Mouse (Mus musculus): ENCODE measurements around the gene Nudt4. TPM values are rescaled to one million over a fixed set of nuclear protein-coding genes. Genes with fewer than 3 reads are reported as not detected.

The Nudt4 gene
- polyA plus RNA-seq (2014; fragmentation: Illumina TruSeq; extraction: RNeasy Lipid Tissue Mini Kit (QIAGEN cat#74804); ENCODE audit: low read depth, low replicate concordance), result 1,232 TPM

GRCm38 (mm10) chr10:95563851-95564845 lies at the start of gene Nudt4:
TSS of gene Nudt4 (minus strand) at chr10:95564146.

GRCm38 (mm10) chr10:95514656-95515292 lies 49.2 kb downstream of the Nudt4 start, which contains the start of gene Ube2n:
TSS of gene Ube2n (plus strand) at chr10:95515145.

GRCm38 (mm10) chr10:95501463-95502081 lies 62.4 kb downstream of the Nudt4 start, which contains the start of gene Mrpl42:
TSS of gene Mrpl42 (minus strand) at chr10:95501940.

Other genes starting within 250 kb of the Nudt4 start
- 4.1 TPM for gene Cradd, start 240.0 kb downstream of the Nudt4 start, polyA plus RNA-seq (2014; fragmentation: Illumina TruSeq; extraction: RNeasy Lipid Tissue Mini Kit (QIAGEN cat#74804); ENCODE audit: low read depth, low replicate concordance)
- gene Socs2, start 147.0 kb downstream of the Nudt4 start, polyA plus RNA-seq (2014; fragmentation: Illumina TruSeq; extraction: RNeasy Lipid Tissue Mini Kit (QIAGEN cat#74804); ENCODE audit: low read depth, low replicate concordance), result 110 TPM
- gene Mrpl42, start 62.2 kb downstream of the Nudt4 start, polyA plus RNA-seq (2014; fragmentation: Illumina TruSeq; extraction: RNeasy Lipid Tissue Mini Kit (QIAGEN cat#74804); ENCODE audit: low read depth, low replicate concordance), result 212 TPM
- 640 TPM for gene Ube2n, start 49.0 kb downstream of the Nudt4 start, polyA plus RNA-seq (2014; fragmentation: Illumina TruSeq; extraction: RNeasy Lipid Tissue Mini Kit (QIAGEN cat#74804); ENCODE audit: low read depth, low replicate concordance)
- gene Anapc15-ps, start 109.3 kb upstream of the Nudt4 start, polyA plus RNA-seq (2014; fragmentation: Illumina TruSeq; extraction: RNeasy Lipid Tissue Mini Kit (QIAGEN cat#74804); ENCODE audit: low read depth, low replicate concordance), result not detected

Data from sigmoid colon, adult 10 weeks (tissue).